Mouse (Mus musculus) cortical plate, adult 2 months (tissue): ENCODE results near the gene BC003965.

ENCODE experiments used
- CTCF ChIP-seq: fragments of 200-500 bp; IDR thresholded peaks from 2 replicates; pipeline ENCODE4 v1.5.1; 2011; ENCODE audit warnings: mild to moderate bottlenecking, control low read depth, low read length; ENCODE audit not compliant: insufficient read depth; ENCODE audit errors: extremely low read depth
- POLR2A ChIP-seq: fragments of 200-500 bp; IDR thresholded peaks from 2 replicates; pipeline ENCODE4 v1.6.1; 2011; ENCODE audit warnings: mild to moderate bottlenecking, low read length, control low read depth; ENCODE audit not compliant: insufficient read depth; ENCODE audit errors: extremely low read depth

GRCm38 (mm10) chr17:25172558-25172957 is 11.8 kb upstream of the BC003965 start:
- no peak for TF ChIP-seq CTCF
- TF ChIP-seq POLR2A = no peak
